Mouse (Mus musculus) MEL (cell line): ENCODE measurements around the gene Ube2m. TPM values are rescaled to one million over a fixed set of nuclear protein-coding genes. Genes with fewer than 3 reads are reported as not detected.

Experiments used
- DNase-seq: peaks from one replicate; pipeline ENCODE4 v3.0.0; 2011; ENCODE audit warnings: low read depth, low spot score
- H3K27ac ChIP-seq: 2 replicates; pipeline ENCODE4 v1.5.1; 2012; ENCODE audit warnings: low read depth, mild to moderate bottlenecking, control low read depth, low read length, moderate library complexity; ENCODE audit not compliant: control insufficient read depth
- H3K27me3 ChIP-seq, 2 experiments: fragments of 150-350 bp in 1 of 2; sonication (generic) in 1 of 2; 2 replicates each; pipeline ENCODE4 v1.6.1; 2012; ENCODE audit warnings: low read length in 2 of 2, mild to moderate bottlenecking in 2 of 2, improper control_type of control experiment in 1 of 2, moderate library complexity in 1 of 2; ENCODE audit not compliant: insufficient read depth in 2 of 2, control insufficient read depth in 1 of 2
- H3K36me3 ChIP-seq, 2 experiments: 2 replicates each; pipeline ENCODE4 v1.6.1; 2012 to 2014; ENCODE audit warnings: low read length in 2 of 2, improper control_type of control experiment in 1 of 2, inconsistent platforms in 1 of 2, mild to moderate bottlenecking in 1 of 2; ENCODE audit not compliant: insufficient read depth in 2 of 2, control insufficient read depth in 1 of 2
- H3K4me1 ChIP-seq, 2 experiments: fragments of 150-350 bp in 1 of 2; sonication (generic) in 1 of 2; 2 replicates each; pipeline ENCODE4 v1.6.1; 2012; ENCODE audit warnings: low read length in 2 of 2, improper control_type of control experiment in 1 of 2, mild to moderate bottlenecking in 1 of 2; ENCODE audit not compliant: insufficient read depth in 2 of 2, control insufficient read depth in 1 of 2
- H3K4me3 ChIP-seq, 2 experiments: fragments of 150-350 bp in 1 of 2; sonication (generic) in 1 of 2; 2 replicates each; pipeline ENCODE4 v1.5.1; 2012; ENCODE audit warnings: low read depth in 2 of 2, low read length in 2 of 2, mild to moderate bottlenecking in 2 of 2, moderate library complexity in 2 of 2, control low read depth in 1 of 2, improper control_type of control experiment in 1 of 2; ENCODE audit not compliant: control insufficient read depth in 1 of 2, insufficient read depth in 1 of 2
- H3K79me2 ChIP-seq: 2 replicates; pipeline ENCODE4 v1.6.1; 2012; ENCODE audit warnings: mild to moderate bottlenecking, low read length, moderate library complexity; ENCODE audit not compliant: control insufficient read depth, poor library complexity, insufficient read depth
- H3K9ac ChIP-seq: 2 replicates; pipeline ENCODE4 v1.6.1; 2012; ENCODE audit warnings: low read depth, mild to moderate bottlenecking, control low read depth, low read length, moderate library complexity; ENCODE audit not compliant: control insufficient read depth, poor library complexity, severe bottlenecking
- H3K9me3 ChIP-seq: fragments of 150-350 bp; sonication (generic); replicated peaks from 2 replicates; pipeline ENCODE4 v1.6.1; 2012; ENCODE audit warnings: mild to moderate bottlenecking, low read length, improper control_type of control experiment, moderate library complexity; ENCODE audit not compliant: insufficient read depth
- BHLHE40 ChIP-seq: IDR thresholded peaks from 2 replicates; pipeline ENCODE4 v1.6.1; 2012; ENCODE audit warnings: low read depth, mild to moderate bottlenecking, inconsistent platforms, low read length, improper control_type of control experiment, borderline replicate concordance
- CHD1 ChIP-seq: IDR thresholded peaks from 2 replicates; pipeline ENCODE4 v1.6.1; 2012; ENCODE audit warnings: low read depth, mild to moderate bottlenecking, inconsistent platforms, low read length, improper control_type of control experiment
- CHD2 ChIP-seq: IDR thresholded peaks from 2 replicates; pipeline ENCODE4 v1.6.1; 2011; ENCODE audit warnings: low read length, improper control_type of control experiment
- CTCF ChIP-seq, 3 experiments: IDR thresholded peaks in 2 of 3; conservative IDR thresholded peaks in 1 of 3; 2 replicates each; pipeline ENCODE4 v1.5.1; 2011 to 2012; ENCODE audit warnings: low read length in 3 of 3, low read depth in 2 of 3, mild to moderate bottlenecking in 2 of 3, improper control_type of control experiment in 1 of 3, inconsistent platforms in 1 of 3, mixed read lengths in 1 of 3, moderate library complexity in 1 of 3; ENCODE audit not compliant: control insufficient read depth in 1 of 3, insufficient read depth in 1 of 3, poor library complexity in 1 of 3, severe bottlenecking in 1 of 3
- E2F4 ChIP-seq: IDR thresholded peaks from 2 replicates; pipeline ENCODE4 v1.6.1; 2011; ENCODE audit warnings: low read depth, low read length, improper control_type of control experiment, borderline replicate concordance
- ELF1 ChIP-seq: IDR thresholded peaks from 2 replicates; pipeline ENCODE4 v1.6.1; 2014; ENCODE audit warnings: low read depth, mild to moderate bottlenecking, inconsistent platforms, low read length, improper control_type of control experiment, moderate library complexity
- EP300 ChIP-seq, 2 experiments: IDR thresholded peaks; 2 replicates each; pipeline ENCODE4 v1.6.1; 2011; ENCODE audit warnings: improper control_type of control experiment in 2 of 2, low read length in 2 of 2, low read depth in 1 of 2, mild to moderate bottlenecking in 1 of 2
- GATA1 ChIP-seq: IDR thresholded peaks from 2 replicates; pipeline ENCODE4 v1.6.1; 2011; ENCODE audit warnings: low read depth, low read length, improper control_type of control experiment
- HCFC1 ChIP-seq: IDR thresholded peaks from 2 replicates; pipeline ENCODE4 v1.6.1; 2012; ENCODE audit warnings: low read depth, mild to moderate bottlenecking, inconsistent platforms, low read length, improper control_type of control experiment, moderate library complexity
- JUND ChIP-seq: IDR thresholded peaks from 2 replicates; pipeline ENCODE4 v1.6.1; 2011; ENCODE audit warnings: low read depth, mild to moderate bottlenecking, improper control_type of control experiment, low read length
- KAT2A ChIP-seq: conservative IDR thresholded peaks from 2 replicates; pipeline ENCODE4 v1.6.1; 2012; ENCODE audit warnings: low read depth, low read length, improper control_type of control experiment, inconsistent platforms
- MAFK ChIP-seq: IDR thresholded peaks from 2 replicates; pipeline ENCODE4 v1.6.1; 2011; ENCODE audit warnings: low read depth, mild to moderate bottlenecking, low read length, improper control_type of control experiment, borderline replicate concordance
- MAZ ChIP-seq: IDR thresholded peaks from 2 replicates; pipeline ENCODE4 v1.6.1; 2012; ENCODE audit warnings: low read depth, mild to moderate bottlenecking, inconsistent platforms, low read length, improper control_type of control experiment
- MEF2A ChIP-seq: IDR thresholded peaks from 2 replicates; pipeline ENCODE4 v1.6.1; 2014; ENCODE audit warnings: low read depth, mild to moderate bottlenecking, inconsistent platforms, low read length, improper control_type of control experiment; ENCODE audit not compliant: poor library complexity, insufficient replicate concordance, severe bottlenecking; ENCODE audit errors: extremely low read depth
- MXI1 ChIP-seq: IDR thresholded peaks from 2 replicates; pipeline ENCODE4 v1.6.1; 2011; ENCODE audit warnings: mild to moderate bottlenecking, low read depth, low read length, improper control_type of control experiment
- MYB ChIP-seq: IDR thresholded peaks from 2 replicates; pipeline ENCODE4 v1.6.1; 2011; ENCODE audit warnings: mild to moderate bottlenecking, low read depth, low read length, improper control_type of control experiment
- MYC ChIP-seq: IDR thresholded peaks from 2 replicates; pipeline ENCODE4 v1.6.1; 2011; ENCODE audit warnings: low read depth, mild to moderate bottlenecking, low read length, improper control_type of control experiment, moderate library complexity
- NELFE ChIP-seq: IDR thresholded peaks from 2 replicates; pipeline ENCODE4 v1.6.1; 2011; ENCODE audit warnings: low read depth, low read length, improper control_type of control experiment
- NRF1 ChIP-seq: IDR thresholded peaks from 2 replicates; pipeline ENCODE4 v1.6.1; 2014; ENCODE audit warnings: low read depth, mild to moderate bottlenecking, inconsistent platforms, low read length, improper control_type of control experiment, moderate library complexity; ENCODE audit not compliant: poor library complexity, insufficient read depth, severe bottlenecking
- POLR2A ChIP-seq, 2 experiments: IDR thresholded peaks; 2 replicates each; pipeline ENCODE4 v1.6.1; 2011 to 2012; ENCODE audit warnings: low read length in 2 of 2, mild to moderate bottlenecking in 2 of 2, control low read depth in 1 of 2, improper control_type of control experiment in 1 of 2, low read depth in 1 of 2, moderate library complexity in 1 of 2; ENCODE audit not compliant: control insufficient read depth in 1 of 2, insufficient read depth in 1 of 2, poor library complexity in 1 of 2
- POLR2AphosphoS2 ChIP-seq: IDR thresholded peaks from 2 replicates; pipeline ENCODE4 v1.6.1; 2011; ENCODE audit warnings: low read length, improper control_type of control experiment
- POLR2AphosphoS5 ChIP-seq: IDR thresholded peaks from 2 replicates; pipeline ENCODE4 v1.6.1; 2012; ENCODE audit warnings: low read depth, borderline replicate concordance, mild to moderate bottlenecking, inconsistent platforms, low read length, moderate library complexity, mixed read lengths
- RAD21 ChIP-seq: IDR thresholded peaks from 2 replicates; pipeline ENCODE4 v1.6.1; 2011; ENCODE audit warnings: mild to moderate bottlenecking, low read depth, low read length, improper control_type of control experiment
- SIN3A ChIP-seq: IDR thresholded peaks from 2 replicates; pipeline ENCODE4 v1.6.1; 2012; ENCODE audit warnings: low read length, improper control_type of control experiment, inconsistent platforms
- TAL1 ChIP-seq: IDR thresholded peaks from 2 replicates; pipeline ENCODE4 v1.6.1; 2012; ENCODE audit warnings: mild to moderate bottlenecking, inconsistent platforms, low read length, moderate library complexity, mixed read lengths
- TBP ChIP-seq: IDR thresholded peaks from 2 replicates; pipeline ENCODE4 v1.8.0; 2011; ENCODE audit warnings: low read depth, low read length, improper control_type of control experiment
- TCF12 ChIP-seq: IDR thresholded peaks from 2 replicates; pipeline ENCODE4 v1.6.1; 2014; ENCODE audit warnings: low read depth, mild to moderate bottlenecking, inconsistent platforms, low read length, improper control_type of control experiment, moderate library complexity
- UBTF ChIP-seq: IDR thresholded peaks from 2 replicates; pipeline ENCODE4 v1.6.1; 2012; ENCODE audit warnings: low read depth, mild to moderate bottlenecking, inconsistent platforms, low read length, improper control_type of control experiment, moderate library complexity, borderline replicate concordance; ENCODE audit not compliant: insufficient read depth
- USF1 ChIP-seq: IDR thresholded peaks from 2 replicates; pipeline ENCODE4 v1.6.1; 2014; ENCODE audit warnings: low read depth, mild to moderate bottlenecking, inconsistent platforms, low read length, improper control_type of control experiment, moderate library complexity
- ZMIZ1 ChIP-seq: IDR thresholded peaks from 2 replicates; pipeline ENCODE4 v1.6.1; 2012; ENCODE audit warnings: low read depth, mild to moderate bottlenecking, inconsistent platforms, low read length, improper control_type of control experiment, moderate library complexity
- ZNF384 ChIP-seq: IDR thresholded peaks from 2 replicates; pipeline ENCODE4 v1.6.1; 2012; ENCODE audit warnings: low read depth, mild to moderate bottlenecking, inconsistent platforms, low read length, improper control_type of control experiment
- polyA plus RNA-seq, 2 experiments: library from polyadenylated mRNA; stranded (reverse) in 1 of 2; unstranded in 1 of 2; fragments of >175 nt in 1 of 2; fragments of >200 nt in 1 of 2; gene quantifications; 2 replicates each; pipeline versions ENCODE4 v1.2.1 to v1.2.4; 2012; ENCODE audit warnings: low replicate concordance in 2 of 2, low read depth in 1 of 2; ENCODE audit not compliant: insufficient read length in 2 of 2, insufficient read depth in 1 of 2, missing spikeins in 1 of 2
- total RNA-seq: library from RNA; depleted of rRNA; stranded (reverse); fragments of 300-350 nt; gene quantifications from 2 replicates; pipeline ENCODE4 v1.2.3, GENCODE M21; 2012

Ube2m gene
- total and polyA plus RNA-seq, 3 experiments = 134 to 336 TPM; not detected in 1

GRCm38 (mm10) chr7:13010005-13010908 lies 27.8 kb downstream of the Ube2m start, which contains the start of gene Zbtb45:
Gene Zbtb45 (minus strand): TSS chr7:13010034.
- DNase-seq = peak; percentile 64
- H3K79me2 ChIP-seq = peaks cover 20% of the 10 kb centered on the region
- H3K4me3 ChIP-seq = peak within 1 kb of the TSS; percentile 65 to 88
- peak within 1 kb of the TSS; percentile 93 for H3K27ac ChIP-seq
- peak within 1 kb of the TSS; percentile 92 for H3K9ac ChIP-seq
- no peaks in the 10 kb centered on the region for H3K9me3 ChIP-seq
- peaks cover 0 to 15% of the 10 kb centered on the region in 2 experiments; a peak in 3 of 4 replicates for H3K4me1 ChIP-seq
- H3K36me3 ChIP-seq = no peaks in the 10 kb centered on the region; a peak in 1 of 4 replicates
- TF ChIP-seq ZNF384 (peak; percentile 94), MYB (no peak), EP300 (IDR thresholded peaks at IDR 0.05; ENCODE audit: low read depth in 1 of 2, low read length in 2 of 2) (no peak), UBTF (no peak), SIN3A (peak; percentile 12), CHD1 (no peak), TAL1 (no peak), POLR2AphosphoS2 (no peak), MXI1 (peak; percentile 24; the same call in 1 of the 2 replicates), CTCF (IDR thresholded peaks at IDR 0.05 in 2 of 3, conservative IDR thresholded peaks at IDR 0.05 in 1 of 3; ENCODE audit: control insufficient read depth in 1 of 3, insufficient read depth in 1 of 3, low read depth in 2 of 3, low read length in 3 of 3, poor library complexity in 1 of 3, severe bottlenecking in 1 of 3) (peak in 2 of 3 experiments; percentile 8 to 23; a peak in 1 of 6 replicates), TBP (peak; percentile 50; the same call in 1 of the 2 replicates), E2F4 (no peak), JUND (peak; percentile 66; the same call in 1 of the 2 replicates), USF1 (no peak), TCF12 (no peak; the same call in 1 of the 2 replicates), MAFK (no peak), MAZ (no peak), NELFE (no peak; the same call in 1 of the 2 replicates), MEF2A (no peak), RAD21 (no peak), KAT2A (no peak), NRF1 (no peak), CHD2 (no peak), MYC (no peak), GATA1 (no peak), POLR2A (IDR thresholded peaks at IDR 0.05; ENCODE audit: control insufficient read depth in 1 of 2, insufficient read depth in 1 of 2, low read depth in 1 of 2, low read length in 2 of 2, poor library complexity in 1 of 2) (no peak; a peak in 1 of 4 replicates), BHLHE40 (no peak), POLR2AphosphoS5 (no peak), HCFC1 (no peak), ZMIZ1 (no peak), ELF1 (no peak)
- no peaks in the 10 kb centered on the region for H3K27me3 ChIP-seq
